Mouse (Mus musculus): Measurements from ENCODE around the gene Brdt. TPM values are rescaled to one million over a fixed set of nuclear protein-coding genes. Genes with fewer than 3 reads are reported as not detected.
"Not testable (repeated sequence)": the region's sequence is repeated elsewhere in the genome, so short reads cannot be mapped to it uniquely, and the experiment has no call there.

Gene Brdt
- total RNA-seq, 2 experiments from 2014 or later = 5.6 to 8.2 TPM

DNA sequence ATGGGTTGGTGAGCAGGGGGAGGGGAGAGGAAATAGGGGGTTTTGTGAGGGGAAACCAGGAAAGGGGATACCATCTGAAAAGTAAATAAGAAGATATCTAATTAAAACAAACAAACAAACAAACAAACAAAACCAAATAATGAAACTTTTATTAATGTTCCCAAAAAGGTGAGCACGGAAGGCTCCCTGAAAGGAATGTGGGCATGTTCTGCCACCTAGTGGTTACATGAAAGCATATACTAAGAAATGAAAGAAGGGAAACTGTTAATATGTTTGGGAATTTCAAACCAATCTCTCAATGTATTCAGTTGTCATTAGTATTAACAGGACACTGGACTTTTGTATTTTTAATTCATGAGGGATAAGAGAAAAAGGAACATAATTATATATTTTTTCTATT, 10.3 kb upstream of the Brdt start:
- no peak for DNase-seq (ENCODE audit: low spot score in 2 of 2)

DNA sequence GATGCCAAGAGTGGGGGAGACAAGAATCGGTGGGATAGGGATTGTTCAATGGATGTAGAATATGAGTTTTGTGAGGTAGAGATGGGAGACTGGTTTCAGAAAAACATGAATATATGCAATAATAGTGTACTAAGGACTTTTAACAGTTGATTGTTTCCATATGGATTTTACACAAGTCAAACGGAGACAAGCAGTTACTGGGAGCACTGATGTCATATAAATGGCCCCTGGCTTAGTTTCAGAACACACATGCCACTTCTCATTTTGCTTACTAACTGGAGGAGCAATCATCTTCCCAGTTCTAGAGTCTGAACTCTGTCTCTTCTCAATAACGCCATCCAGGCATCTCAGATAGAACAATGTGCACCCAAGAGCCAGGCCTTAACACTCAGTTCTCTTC, 9.4 kb downstream of the Brdt start:
- DNase-seq (ENCODE audit: low spot score in 2 of 2) = no peak

DNA sequence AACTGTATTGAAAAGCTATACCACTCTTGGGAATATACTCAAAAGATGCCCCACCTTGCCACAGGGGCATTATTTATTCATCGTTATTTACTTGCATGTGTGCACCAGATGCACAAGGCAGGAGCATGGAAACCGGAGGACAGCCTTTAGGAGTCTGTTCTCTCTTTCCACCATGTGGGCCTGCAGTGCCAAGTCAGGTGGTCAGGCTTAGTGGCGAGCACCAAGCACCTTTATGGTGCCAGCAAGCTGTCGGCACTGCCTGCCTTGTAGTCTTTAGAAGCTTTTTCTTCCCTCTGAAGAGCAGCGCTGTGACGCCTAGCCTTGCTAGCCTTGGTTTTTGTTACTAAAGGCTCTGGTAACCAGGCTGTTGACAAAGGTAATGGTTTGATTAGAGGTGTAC, 11.9 kb downstream of the Brdt start:
- no peak for DNase-seq (ENCODE audit: low spot score in 2 of 2)

DNA sequence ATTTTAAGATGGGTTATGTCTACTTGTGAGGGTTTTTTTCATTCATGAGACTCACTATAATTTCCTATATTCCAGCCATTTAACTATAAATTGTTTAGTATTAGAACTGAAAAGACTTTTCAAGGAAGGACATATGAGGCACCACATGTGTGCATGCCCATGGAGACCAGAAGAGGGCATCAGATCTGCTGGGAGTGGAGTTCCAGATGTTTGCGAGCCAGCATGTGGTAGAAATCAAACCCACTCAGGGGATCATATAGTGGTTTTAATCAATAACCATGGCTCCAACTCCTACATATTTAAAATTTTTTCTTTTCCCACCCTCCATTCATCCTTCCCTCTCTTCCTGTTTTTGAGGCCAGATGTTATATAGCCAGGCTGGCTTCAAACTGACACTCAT, 15.3 kb downstream of the Brdt start:
- DNase-seq (ENCODE audit: low spot score in 2 of 2) = no peak

DNA sequence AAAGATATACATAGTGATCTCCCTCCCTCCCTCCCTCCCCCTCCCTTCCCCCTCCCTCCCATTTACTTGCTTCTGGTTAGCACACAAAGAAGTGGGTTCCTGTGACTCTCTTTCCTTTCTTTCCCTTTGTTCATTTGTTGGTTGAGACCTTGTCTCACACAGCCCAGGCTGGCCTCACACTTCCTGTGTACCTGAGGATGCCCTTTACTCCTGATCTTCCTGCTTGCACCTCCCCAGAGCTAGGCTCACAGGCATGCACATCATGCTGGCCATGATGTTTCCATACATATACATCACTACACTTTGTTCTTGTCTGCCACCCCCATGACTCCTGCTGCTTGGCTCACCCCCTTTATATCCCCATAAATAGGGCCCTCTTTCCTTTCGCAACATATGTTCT, 21.6 kb downstream of the Brdt start:
- no peak for DNase-seq (ENCODE audit: low spot score in 2 of 2)

DNA sequence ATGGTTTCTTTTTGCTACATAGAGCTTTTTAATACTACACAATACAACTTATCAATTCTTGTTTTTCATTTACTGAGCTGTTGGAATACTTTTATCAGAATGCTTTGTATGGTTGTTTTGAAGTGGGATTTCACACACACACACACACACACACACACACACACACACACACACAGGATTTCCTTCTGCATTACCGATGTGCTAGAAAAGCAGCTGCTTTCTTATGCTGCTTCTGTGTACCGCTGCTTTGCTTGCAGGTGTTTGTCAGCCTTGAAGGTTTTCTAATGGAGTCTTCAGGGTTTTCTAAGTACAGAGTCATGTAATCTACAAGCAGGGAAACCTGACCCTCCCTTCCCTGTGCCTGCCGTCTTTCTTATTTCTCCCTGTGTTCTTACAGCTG, 23.0 kb downstream of the Brdt start:
- no peak for DNase-seq (ENCODE audit: low spot score in 2 of 2)

DNA sequence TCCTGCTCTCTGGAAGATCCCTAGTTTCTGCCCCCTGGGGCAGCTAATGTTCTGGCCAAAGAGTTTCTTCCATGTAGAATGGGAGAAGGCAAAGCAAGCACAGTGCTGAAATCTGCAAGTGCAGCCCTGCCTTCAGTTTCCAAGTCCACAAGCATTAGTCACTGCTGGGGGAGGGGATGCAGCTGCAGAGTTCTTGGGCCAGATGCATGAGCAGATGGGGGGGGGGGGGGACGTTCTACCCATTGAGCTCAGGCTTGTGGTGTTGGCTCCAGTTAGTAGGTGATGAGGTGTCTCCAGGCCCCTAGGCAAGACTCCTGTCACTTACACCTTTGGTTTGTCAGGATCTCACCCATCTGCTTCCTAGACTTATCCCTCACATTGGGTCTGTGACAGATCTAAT, 24.8 kb downstream of the Brdt start:
- no peak for DNase-seq (ENCODE audit: low spot score in 2 of 2)

DNA sequence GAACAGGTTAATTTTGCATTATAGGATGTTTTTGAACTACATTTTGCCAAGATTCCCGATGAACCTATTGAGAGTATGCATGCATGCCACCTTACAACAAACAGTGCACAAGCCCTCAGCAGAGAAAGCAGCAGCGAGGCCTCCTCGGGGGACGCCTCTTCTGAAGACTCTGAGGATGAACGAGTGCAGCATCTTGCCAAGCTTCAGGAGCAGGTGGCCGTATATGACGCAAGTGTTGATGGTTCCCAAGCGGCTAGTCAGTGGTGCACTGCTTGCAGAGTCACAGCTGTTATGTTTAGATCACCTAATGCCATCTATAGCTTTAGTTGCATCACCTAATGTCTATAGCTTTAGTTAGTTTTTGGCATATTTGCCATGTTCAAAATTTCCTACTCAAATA, 26.8 kb downstream of the Brdt start:
- DNase-seq (ENCODE audit: low spot score in 2 of 2) = no peak

DNA sequence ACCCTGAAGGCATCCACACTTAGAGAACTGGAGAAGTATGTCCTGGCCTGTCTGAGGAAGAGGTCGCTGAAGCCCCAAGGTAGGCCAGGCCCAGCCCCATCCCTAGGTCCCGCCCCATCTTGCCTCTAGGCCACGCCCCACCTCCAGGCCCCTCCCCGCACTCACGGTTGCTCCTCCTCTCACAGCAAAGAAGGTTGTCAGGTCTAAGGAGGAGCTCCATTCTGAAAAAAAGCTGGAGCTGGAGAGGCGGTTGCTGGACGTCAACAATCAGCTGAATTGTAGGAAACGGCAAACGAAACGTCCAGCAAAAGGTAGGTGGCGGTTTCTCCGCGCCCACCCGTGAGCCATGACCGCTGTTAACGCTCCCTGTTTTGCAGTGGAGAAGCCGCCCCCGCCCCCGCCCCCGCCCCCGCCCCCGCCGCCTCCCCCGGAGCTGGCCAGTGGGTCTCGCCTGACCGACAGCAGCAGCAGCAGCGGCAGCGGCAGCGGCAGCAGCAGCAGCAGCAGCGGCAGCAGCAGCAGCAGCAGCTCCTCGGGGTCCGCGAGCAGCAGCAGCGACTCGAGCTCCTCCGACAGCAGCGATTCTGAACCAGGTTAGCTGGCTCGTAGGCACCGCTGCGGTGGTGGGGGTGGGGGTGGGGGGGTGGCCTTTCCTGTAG, 28.6 kb downstream of the Brdt start:
- peak; percentile 71 to 81 for DNase-seq (ENCODE audit: low spot score in 2 of 2)

DNA sequence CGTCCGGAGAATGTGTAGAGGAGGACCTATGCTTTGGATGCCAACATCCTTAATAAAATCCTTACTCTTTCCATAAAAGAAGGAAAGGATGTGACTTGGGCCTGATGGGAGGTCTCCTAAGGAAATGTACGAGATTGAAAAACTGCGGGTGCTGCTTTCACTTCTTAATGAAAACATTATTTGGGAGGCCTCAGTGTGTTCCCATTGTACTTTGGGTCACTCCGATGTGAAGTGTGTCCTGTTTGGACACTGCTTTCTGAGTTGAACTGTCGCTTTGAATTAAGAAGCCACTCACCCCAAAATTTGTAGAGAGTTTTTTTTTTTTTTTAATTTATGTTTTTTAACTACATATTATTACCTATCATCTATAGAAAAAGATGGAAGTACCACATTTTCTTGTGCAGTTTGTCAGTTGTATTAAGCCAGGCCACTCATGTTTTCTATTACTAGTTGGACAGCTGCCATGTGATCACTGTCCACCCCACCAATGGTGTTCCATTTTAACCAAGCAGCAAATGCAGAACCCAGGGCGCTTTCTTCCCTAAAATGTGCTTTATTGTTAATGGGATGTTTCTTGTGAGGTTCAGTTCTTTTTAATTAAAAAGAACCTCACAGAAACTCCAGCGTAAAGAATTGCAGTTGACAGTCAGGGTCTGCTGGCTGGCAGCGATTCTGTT, 29.2 kb downstream of the Brdt start:
- no peak for DNase-seq (ENCODE audit: low spot score in 2 of 2)

DNA sequence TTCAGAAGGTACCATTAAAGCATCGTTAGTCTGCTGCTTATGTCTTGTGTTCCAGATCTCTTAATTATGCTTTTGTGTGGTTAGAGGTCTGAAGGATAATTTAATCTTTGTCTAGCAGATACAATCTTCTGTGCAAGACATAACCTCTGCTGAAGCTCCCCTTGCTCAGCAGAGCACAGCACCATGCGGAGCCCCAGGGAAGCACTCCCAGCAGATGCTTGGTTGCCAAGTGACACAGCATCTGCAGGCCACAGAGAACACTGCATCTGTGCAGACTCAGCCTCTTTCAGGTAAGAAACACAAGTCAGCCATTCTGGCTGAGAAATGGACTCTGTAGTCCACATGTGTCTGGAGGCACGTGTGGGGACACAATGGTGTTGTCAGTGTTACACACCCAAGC, 39.1 kb downstream of the Brdt start:
- no peak for DNase-seq (ENCODE audit: low spot score in 2 of 2)

DNA sequence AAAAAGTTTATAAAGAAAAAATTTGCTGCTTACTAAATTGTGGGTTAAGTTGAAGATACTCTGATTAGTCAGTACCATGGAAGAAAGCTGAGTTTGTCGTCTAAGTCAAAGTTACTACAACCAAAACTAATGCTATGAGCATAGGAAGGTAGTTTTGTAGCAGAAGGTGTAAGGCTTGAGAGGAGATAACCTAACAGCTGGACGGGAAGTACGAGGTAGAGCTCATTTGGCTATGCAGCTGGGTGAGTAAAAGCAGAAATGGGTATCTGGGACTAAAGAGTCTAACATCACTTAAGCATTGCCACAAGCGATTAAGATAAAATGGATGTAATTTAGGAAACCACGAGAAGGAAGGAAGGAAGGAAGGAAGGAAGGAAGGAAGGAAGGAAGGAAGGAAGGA, 40.4 kb downstream of the Brdt start:
- no peak for DNase-seq (ENCODE audit: low spot score in 2 of 2)

DNA sequence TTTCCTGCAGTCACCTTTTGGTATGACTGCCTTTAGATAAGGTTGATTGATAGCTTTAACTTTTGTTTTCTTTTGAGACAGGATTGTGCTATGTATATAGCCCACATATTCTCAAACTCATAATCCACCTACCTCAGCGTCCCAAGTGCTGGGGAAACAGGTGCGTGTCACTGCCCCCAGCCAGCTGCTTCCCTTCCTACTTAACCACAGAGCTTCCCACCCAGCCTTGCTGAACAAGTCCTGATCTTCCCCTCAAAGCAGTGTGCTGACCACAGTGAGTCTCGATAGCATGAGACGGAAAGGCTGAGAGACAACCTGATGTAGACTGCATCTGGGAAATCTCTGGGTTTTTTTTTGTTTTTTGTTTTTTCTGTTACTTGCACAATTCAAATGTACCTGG, 42.3 kb downstream of the Brdt start:
- no peak for DNase-seq (ENCODE audit: low spot score in 2 of 2)

DNA sequence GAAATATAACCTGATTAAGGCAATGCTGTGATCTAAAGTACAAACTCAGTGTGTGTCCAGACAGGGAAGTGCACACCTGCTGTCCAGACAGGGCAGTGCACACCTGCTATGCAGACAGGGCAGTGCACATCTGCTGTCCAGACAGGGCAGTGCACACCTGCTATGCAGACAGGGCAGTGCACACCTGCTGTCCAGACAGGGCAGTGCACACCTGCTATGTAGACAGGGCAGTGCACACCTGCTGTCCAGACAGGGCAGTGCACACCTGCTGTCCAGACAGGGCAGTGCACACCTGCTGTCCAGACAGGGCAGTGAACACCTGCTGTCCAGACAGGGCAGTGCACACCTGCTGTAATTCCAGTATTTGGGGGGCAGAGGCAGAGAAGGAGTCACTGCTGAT, 55.5 kb downstream of the Brdt start:
- DNase-seq (ENCODE audit: low spot score in 2 of 2) = not testable (repeated sequence)

DNA sequence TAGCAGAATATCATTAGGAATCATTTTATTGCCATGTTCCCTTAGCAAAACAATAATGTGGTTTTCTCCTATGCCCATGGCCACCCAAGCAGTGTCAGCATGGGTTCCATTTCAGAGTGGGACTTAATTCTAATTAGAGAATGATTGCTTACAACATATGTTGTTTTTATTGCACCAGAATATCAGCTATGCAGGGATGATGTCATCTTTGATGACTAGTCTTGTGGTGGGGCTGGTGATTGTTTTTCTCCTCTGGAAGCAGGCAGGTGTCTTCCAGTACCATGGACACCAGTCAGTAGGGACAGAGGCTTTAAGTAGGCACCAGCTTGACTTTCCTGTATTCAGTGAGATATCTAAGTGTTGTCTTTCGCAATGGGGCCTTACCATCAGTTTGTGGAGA, 56.8 kb downstream of the Brdt start:
- no peak for DNase-seq (ENCODE audit: low spot score in 2 of 2)

DNA sequence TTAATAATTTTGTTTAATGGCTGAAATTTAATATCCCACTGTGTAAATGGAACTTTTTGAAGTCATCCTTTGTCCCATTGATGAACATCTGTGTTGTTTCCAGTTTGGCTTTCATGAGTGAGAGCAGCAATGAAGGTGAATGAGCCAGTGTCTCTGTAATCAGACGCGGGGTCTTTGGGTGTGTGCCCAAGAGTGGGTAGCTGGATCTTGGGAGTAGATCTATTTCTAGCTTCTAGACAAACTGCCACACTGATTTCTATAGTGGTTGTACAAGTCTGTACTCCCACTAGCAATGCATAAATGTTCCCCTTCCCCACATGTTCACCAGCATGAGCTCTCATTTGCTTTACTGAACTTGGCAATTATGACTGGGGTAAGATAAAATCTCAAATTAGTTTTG, 58.4 kb downstream of the Brdt start:
- DNase-seq (ENCODE audit: low spot score in 2 of 2) = no peak

DNA sequence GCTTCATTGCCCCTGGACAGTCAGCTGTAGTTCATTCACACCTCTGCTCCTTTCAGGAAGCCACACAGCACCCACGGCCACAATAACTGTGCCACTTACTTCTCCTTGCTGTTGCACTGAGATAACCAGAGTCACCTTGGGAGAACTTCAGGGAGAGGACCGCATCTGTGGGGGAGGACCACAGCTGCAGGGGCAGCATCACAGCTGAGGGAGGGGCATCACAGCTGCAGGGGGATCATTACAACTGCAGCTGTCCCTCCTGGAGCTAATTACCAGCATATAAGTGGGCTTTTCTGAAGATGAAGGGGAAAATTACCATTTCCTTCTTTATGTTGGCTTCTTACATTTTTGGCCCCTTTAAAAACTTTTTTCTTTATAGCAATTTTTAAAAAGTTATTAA, 63.5 kb downstream of the Brdt start:
- no peak for DNase-seq (ENCODE audit: low spot score in 2 of 2)

DNA sequence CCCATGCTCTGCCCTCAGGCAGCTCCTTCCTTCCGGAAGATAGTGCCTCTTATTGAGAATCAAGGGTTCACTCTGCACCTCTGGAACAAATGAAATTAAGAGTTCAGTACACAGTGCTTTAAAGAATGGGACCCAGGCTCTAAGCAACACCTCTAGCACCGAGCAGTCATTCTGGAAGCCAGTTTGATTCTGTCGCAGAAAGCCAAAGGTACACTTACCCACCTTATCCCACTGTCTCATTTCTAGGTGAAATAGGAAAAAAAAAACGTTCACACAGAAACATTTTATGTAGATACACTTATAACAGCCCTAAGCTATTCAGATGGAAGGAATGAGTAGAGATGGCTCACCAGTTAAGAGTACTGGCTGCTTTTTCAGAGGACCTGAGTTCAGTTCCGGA, 71.5 kb downstream of the Brdt start, which contains the start of gene Ephx4:
Gene Ephx4, plus strand, starts transcription at position 301 of the 400 bp plus-strand sequence.
- no peak for DNase-seq (ENCODE audit: low spot score in 2 of 2)

DNA sequence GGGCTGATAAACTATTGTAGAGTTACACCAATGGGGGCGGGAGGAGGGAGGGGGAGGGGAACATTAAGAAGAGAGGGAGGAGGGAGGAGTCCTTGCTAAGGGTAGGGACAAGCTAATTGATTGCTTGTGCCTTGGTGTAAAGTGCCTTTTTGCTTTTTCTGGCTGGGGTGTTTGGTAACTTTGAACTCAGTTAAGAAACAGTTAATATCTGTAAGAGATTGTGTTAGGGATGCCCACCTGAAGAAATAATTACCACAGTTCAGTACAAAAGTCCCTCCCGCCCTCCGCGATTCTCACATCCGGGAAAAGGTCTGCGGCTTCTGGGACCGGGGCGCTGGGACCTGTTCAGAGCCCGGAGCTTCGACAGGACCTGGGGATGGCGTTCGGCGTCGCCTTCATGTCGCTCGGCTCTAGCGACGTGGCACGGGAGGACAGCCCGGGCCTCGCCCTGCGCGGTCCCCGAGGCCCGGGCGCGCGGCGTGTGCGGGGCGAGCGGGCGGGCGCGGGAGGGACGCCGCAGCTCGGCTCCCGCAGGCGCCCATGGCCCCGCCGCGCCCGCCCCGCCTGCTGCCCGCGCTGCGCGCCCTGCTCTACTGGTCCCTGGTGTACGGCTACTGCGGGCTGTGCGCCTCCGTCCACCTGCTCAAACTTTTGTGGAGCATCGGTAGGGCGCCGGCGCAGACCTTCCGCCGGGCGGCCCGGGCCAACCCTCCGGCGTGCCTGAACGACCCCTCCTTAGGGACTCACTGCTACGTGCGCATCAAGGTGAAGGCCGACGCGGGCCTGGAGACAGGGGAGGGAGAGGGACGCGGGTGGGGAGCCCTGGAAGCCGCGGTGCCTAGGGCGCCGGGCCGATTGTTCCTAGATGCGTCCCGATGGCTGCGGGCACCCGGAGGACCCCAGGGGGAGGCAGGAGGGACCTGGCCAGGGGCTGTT, 72.3 kb downstream of the Brdt start:
- no peak for DNase-seq (ENCODE audit: low spot score in 2 of 2)

DNA sequence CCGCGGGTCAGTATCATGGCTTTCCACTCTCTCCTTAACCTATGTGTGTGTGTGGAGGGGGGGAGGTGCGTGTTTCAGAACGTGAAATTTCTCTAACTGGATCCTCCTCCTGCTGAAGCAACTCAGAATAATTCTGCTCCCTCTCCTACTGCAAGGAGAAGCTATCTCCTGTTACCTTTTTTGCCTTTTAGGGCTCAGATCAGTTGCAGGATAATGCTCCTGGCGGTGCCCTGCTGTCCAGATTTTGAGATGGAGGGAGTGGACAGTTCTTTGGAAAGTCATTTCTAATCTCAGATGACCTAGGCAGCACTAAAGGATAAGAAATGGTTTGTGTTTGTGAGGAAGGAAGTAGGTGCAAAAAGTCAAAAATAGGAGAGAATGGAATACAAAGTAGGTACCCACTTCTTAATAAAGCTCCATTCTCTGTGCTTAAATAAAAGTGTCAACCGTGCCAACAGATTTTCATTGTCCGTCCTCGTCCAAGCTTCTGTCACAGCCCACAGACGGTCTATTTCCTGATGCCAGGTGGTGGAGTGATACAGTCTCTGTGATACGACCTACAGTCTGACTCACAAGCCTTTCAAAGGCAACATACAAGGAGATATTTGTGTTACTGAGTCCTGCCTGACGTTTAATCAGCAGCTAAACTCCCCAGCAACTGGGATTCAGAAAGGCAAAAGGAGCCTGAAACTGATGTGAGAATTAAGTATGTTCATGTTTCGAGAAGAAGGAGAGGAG, 73.2 kb downstream of the Brdt start:
- no peak for DNase-seq (ENCODE audit: low spot score in 2 of 2)

DNA sequence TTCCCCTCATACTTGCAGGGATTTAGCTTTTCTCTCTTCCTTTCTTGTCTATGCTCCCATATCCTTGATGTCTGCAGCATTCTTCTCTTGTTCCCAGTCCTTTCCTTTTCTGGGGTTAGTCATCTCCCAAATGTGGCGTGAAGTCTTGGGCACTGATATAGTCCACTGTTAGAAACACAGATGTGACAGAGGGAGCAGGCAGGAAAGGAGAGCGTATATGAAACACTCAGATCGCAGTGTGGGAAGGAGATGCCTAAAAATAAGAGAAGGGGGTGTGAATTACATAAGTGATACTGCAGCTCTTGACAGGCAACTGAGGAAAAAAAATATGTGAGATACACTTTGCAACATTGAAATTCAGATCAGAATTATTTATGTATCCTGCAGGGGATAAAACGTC, 74.4 kb downstream of the Brdt start:
- no peak for DNase-seq (ENCODE audit: low spot score in 2 of 2)

All from adrenal gland, postnatal 4 days (tissue).